Mouse (Mus musculus) testis, adult 2 months (tissue): Measurements from ENCODE around the gene Aipl1.

Source experiments
- CTCF ChIP-seq: fragments of 200-500 bp; IDR thresholded peaks from 2 replicates; pipeline ENCODE4 v1.5.1; 2012; ENCODE audit warnings: low read depth, mild to moderate bottlenecking, inconsistent platforms, low read length, moderate library complexity; ENCODE audit not compliant: control insufficient read depth, insufficient read depth, insufficient replicate concordance
- POLR2A ChIP-seq: fragments of 200-500 bp; IDR thresholded peaks from 2 replicates; pipeline ENCODE4 v1.6.1; 2012; ENCODE audit warnings: low read depth, mild to moderate bottlenecking, inconsistent platforms, low read length, moderate library complexity; ENCODE audit not compliant: control insufficient read depth

- TF ChIP-seq POLR2A (no peak), CTCF (peak; percentile 11; the same call in 1 of the 2 replicates)
Measured at GRCm38 (mm10) chr11:72066330-72066729, 29.0 kb upstream of the Aipl1 start.
